Mouse (Mus musculus) neural tube, embryonic 14.5 days (tissue): ENCODE measurements around the gene Rapgef4. TPM values are rescaled to one million over a fixed set of nuclear protein-coding genes. Genes with fewer than 3 reads are reported as not detected.
A peak's percentile ranks its signal among the peaks of the same experiment; 100 is the strongest.

Source experiments
- ATAC-seq: fragments of 200-750 bp; cut with Nextera tagmentation; 2 replicates; pipeline ENCODE4 v1.8.0; 2017; ENCODE audit warnings: low read depth, mild to moderate bottlenecking, moderate TSS enrichment, moderate library complexity
- H3K27ac ChIP-seq: fragments of 300-500 bp; sonication (generic); 2 replicates; pipeline ENCODE4 v1.5.1; 2014; ENCODE audit warnings: low read depth, mild to moderate bottlenecking, control low read depth, low read length, moderate library complexity, mixed read lengths
- H3K27me3 ChIP-seq: fragments of 300-500 bp; sonication (generic); 2 replicates; pipeline ENCODE4 v1.6.1; 2014; ENCODE audit warnings: low read length; ENCODE audit not compliant: control insufficient read depth, insufficient read depth
- H3K36me3 ChIP-seq: fragments of 300-500 bp; sonication (generic); 2 replicates; pipeline ENCODE4 v1.6.1; 2014; ENCODE audit warnings: low read length, mixed read lengths; ENCODE audit not compliant: control insufficient read depth, insufficient read depth
- H3K4me1 ChIP-seq: fragments of 300-500 bp; sonication (generic); 2 replicates; pipeline ENCODE4 v1.6.1; 2014; ENCODE audit warnings: low read length; ENCODE audit not compliant: control insufficient read depth, insufficient read depth
- H3K4me2 ChIP-seq: fragments of 300-500 bp; sonication (generic); 2 replicates; pipeline ENCODE4 v1.6.1; 2014; ENCODE audit warnings: mild to moderate bottlenecking, low read depth, low read length, control low read depth
- H3K4me3 ChIP-seq: fragments of 300-500 bp; sonication (generic); 2 replicates; pipeline ENCODE4 v1.5.1; 2014; ENCODE audit warnings: low read depth, low read length, control low read depth, mixed read lengths
- H3K9ac ChIP-seq: fragments of 300-500 bp; sonication (generic); replicated peaks from 2 replicates; pipeline ENCODE4 v1.6.1; 2014; ENCODE audit warnings: low read depth, mild to moderate bottlenecking, control low read depth, low read length, mixed read lengths
- H3K9me3 ChIP-seq: fragments of 300-500 bp; sonication (generic); 2 replicates; pipeline ENCODE4 v1.6.1; 2016; ENCODE audit warnings: low read length; ENCODE audit not compliant: control insufficient read depth
- WGBS: fragments of 180-500 bp; shearing (Covaris S2); extraction: QIAGEN DNeasy Blood & Tissue Kit; methylation state at CpG from one replicate; pipeline ENCODE4 v1.1.7; 2014; 5-methylcytosine and 5-hydroxymethylcytosine counted together
- polyA plus RNA-seq: library from polyadenylated mRNA; unstranded; fragments of >200 nt; fragmentation: Nextera tagmentation; extraction: Ambion mirVana; gene quantifications from 2 replicates; pipeline ENCODE4 v1.2.1, GENCODE M21; 2014

Gene Rapgef4
- polyA plus RNA-seq, 1 experiment from 2014 or later = 39.6 TPM

- Histone ChIP-seq H3K9ac (no peak overlapping the region), H3K4me2 (no peak overlapping the region), H3K27me3 (no peaks in the 10 kb centered on the region), H3K27ac (no peak overlapping the region), H3K4me1 (0 out of 2 replicates have a peak, but pooled peaks cover 3% of the 10 kb centered on the region), H3K36me3 (no peaks in the 10 kb centered on the region), H3K9me3 (no peaks in the 10 kb centered on the region), H3K4me3 (no peak overlapping the region; the same call in 1 of the 2 replicates)
- 89% methylated on average over 7 of the region's 7 CpGs for WGBS
- no peak for ATAC-seq
Measured at GRCm38 (mm10) chr2:71979981-71980380, 1.1 kb upstream of the Rapgef4 start.

GRCm38 (mm10) chr2:71981343-71981851 lies 357 bp downstream of the Rapgef4 start:
- H3K36me3 ChIP-seq = no peaks in the 10 kb centered on the region
- H3K9ac ChIP-seq = peak overlapping the region; percentile 73
- peak overlapping the region; percentile 62 for H3K4me3 ChIP-seq
- no peak overlapping the region; the same call in 1 of the 2 replicates for H3K27ac ChIP-seq
- 0 out of 2 replicates have a peak, but pooled peaks cover 3% of the 10 kb centered on the region for H3K4me1 ChIP-seq
- peak; percentile 52 for ATAC-seq
- H3K4me2 ChIP-seq = peak overlapping the region; percentile 81
- no peaks in the 10 kb centered on the region for H3K9me3 ChIP-seq
- 6% methylated on average over 23 of the region's 24 CpGs for WGBS
- no peaks in the 10 kb centered on the region for H3K27me3 ChIP-seq

GRCm38 (mm10) chr2:71981896-71982295 lies 856 bp downstream of the Rapgef4 start:
- no peak for ATAC-seq
- WGBS = 62% methylated on average over 6 of the region's 6 CpGs
- H3K27me3 ChIP-seq = no peaks in the 10 kb centered on the region
- H3K4me3 ChIP-seq = peak overlapping the region; percentile 62
- no peak overlapping the region for H3K27ac ChIP-seq
- H3K36me3 ChIP-seq = no peaks in the 10 kb centered on the region
- H3K4me2 ChIP-seq = peak overlapping the region; percentile 81
- no peaks in the 10 kb centered on the region for H3K9me3 ChIP-seq
- H3K4me1 ChIP-seq = 0 out of 2 replicates have a peak, but pooled peaks cover 3% of the 10 kb centered on the region
- peak overlapping the region; percentile 73 for H3K9ac ChIP-seq

- no peaks in the 10 kb centered on the region for H3K27me3 ChIP-seq
- H3K4me3 ChIP-seq = no peak overlapping the region
- no peak overlapping the region for H3K9ac ChIP-seq
- no peak overlapping the region for H3K27ac ChIP-seq
- H3K4me2 ChIP-seq = no peak overlapping the region
- H3K36me3 ChIP-seq = no peaks in the 10 kb centered on the region
- H3K9me3 ChIP-seq = no peaks in the 10 kb centered on the region
- H3K4me1 ChIP-seq = 0 out of 2 replicates have a peak, but pooled peaks cover 3% of the 10 kb centered on the region
- ATAC-seq = no peak
- WGBS = 70% methylated on average over 10 of the region's 10 CpGs
Measured at GRCm38 (mm10) chr2:71982868-71983597, 2.0 kb downstream of the Rapgef4 start.

- Histone ChIP-seq H3K27me3 (no peaks in the 10 kb centered on the region), H3K27ac (no peak overlapping the region), H3K4me3 (no peak overlapping the region), H3K36me3 (no peaks in the 10 kb centered on the region), H3K9me3 (no peaks in the 10 kb centered on the region), H3K4me2 (no peak overlapping the region), H3K9ac (no peak overlapping the region), H3K4me1 (0 out of 2 replicates have a peak, but pooled peaks cover 3% of the 10 kb centered on the region)
- ATAC-seq = no peak
- WGBS = 71% methylated on average over 2 of the region's 2 CpGs
Measured at GRCm38 (mm10) chr2:71985730-71986129, 4.7 kb downstream of the Rapgef4 start.

- no peak overlapping the region for H3K4me2 ChIP-seq
- no peaks in the 10 kb centered on the region for H3K27me3 ChIP-seq
- 0 out of 2 replicates have a peak, but pooled peaks cover 3% of the 10 kb centered on the region for H3K4me1 ChIP-seq
- ATAC-seq = no peak
- no peaks in the 10 kb centered on the region for H3K9me3 ChIP-seq
- H3K4me3 ChIP-seq = no peak overlapping the region
- H3K27ac ChIP-seq = no peak overlapping the region
- WGBS = 67% methylated on average over 12 of the region's 12 CpGs
- H3K36me3 ChIP-seq = no peaks in the 10 kb centered on the region
- H3K9ac ChIP-seq = no peak overlapping the region
Measured at GRCm38 (mm10) chr2:71986276-71986848, 5.3 kb downstream of the Rapgef4 start.

- ATAC-seq = no peak
- Histone ChIP-seq H3K36me3 (no peaks in the 10 kb centered on the region), H3K27ac (no peak overlapping the region), H3K4me3 (no peak overlapping the region), H3K9me3 (no peaks in the 10 kb centered on the region), H3K4me2 (no peak overlapping the region), H3K9ac (no peak overlapping the region), H3K4me1 (no peaks in the 10 kb centered on the region), H3K27me3 (no peaks in the 10 kb centered on the region)
- WGBS = 55% methylated on average over 6 of the region's 6 CpGs
Measured at GRCm38 (mm10) chr2:71988572-71988971, 7.5 kb downstream of the Rapgef4 start.

GRCm38 (mm10) chr2:71992129-71992528 lies 11.1 kb downstream of the Rapgef4 start:
- no peak overlapping the region for H3K9ac ChIP-seq
- no peak overlapping the region for H3K4me3 ChIP-seq
- H3K27me3 ChIP-seq = no peaks in the 10 kb centered on the region
- no peak for ATAC-seq
- H3K4me2 ChIP-seq = no peak overlapping the region
- no peaks in the 10 kb centered on the region for H3K4me1 ChIP-seq
- H3K36me3 ChIP-seq = no peaks in the 10 kb centered on the region
- WGBS = 93% methylated on average over 3 of the region's 3 CpGs
- H3K9me3 ChIP-seq = no peaks in the 10 kb centered on the region
- H3K27ac ChIP-seq = no peak overlapping the region
